Mouse (Mus musculus) myocyte (in vitro differentiated cells): ENCODE data around the gene Sfrp2.

Source experiments
- CEBPB ChIP-seq: IDR thresholded peaks from 2 replicates; pipeline ENCODE4 v1.6.1; 2011; ENCODE audit warnings: mild to moderate bottlenecking, moderate library complexity; ENCODE audit not compliant: poor library complexity, insufficient read depth, severe bottlenecking
- MYOG ChIP-seq, 3 experiments: IDR thresholded peaks; one replicate each; pipeline ENCODE4 v1.6.1; 2011; ENCODE audit warnings: control low read depth in 2 of 3, low read depth in 2 of 3, mild to moderate bottlenecking in 2 of 3; ENCODE audit not compliant: insufficient read length in 2 of 3, control insufficient read depth in 1 of 3, insufficient read depth in 1 of 3
- POLR2A ChIP-seq: IDR thresholded peaks from one replicate; pipeline ENCODE4 v1.6.1; 2011; ENCODE audit warnings: low read depth, mild to moderate bottlenecking, control low read depth, moderate library complexity; ENCODE audit not compliant: insufficient read length
- USF1 ChIP-seq: IDR thresholded peaks from one replicate; pipeline ENCODE4 v1.6.1; 2011; ENCODE audit warnings: low read depth, mild to moderate bottlenecking, control low read depth, moderate library complexity

GRCm38 (mm10) chr3:83768293-83769035, 2.3 kb downstream of the Sfrp2 start:
- TF ChIP-seq USF1 (no peak), CEBPB (no peak), POLR2A (no peak), MYOG (IDR thresholded peaks at IDR 0.05; ENCODE audit: control insufficient read depth in 1 of 3, insufficient read depth in 1 of 3, insufficient read length in 2 of 3, low read depth in 2 of 3) (no peak)
